Mouse (Mus musculus) skeletal muscle tissue, adult 2 months (tissue): Measurements from ENCODE around the gene Me3.

ENCODE experiments used
- DNase-seq: peaks from one replicate; pipeline ENCODE4 v3.0.0-alpha.2; 2012; ENCODE audit warnings: low read depth, low spot score

Me3 gene

DNA sequence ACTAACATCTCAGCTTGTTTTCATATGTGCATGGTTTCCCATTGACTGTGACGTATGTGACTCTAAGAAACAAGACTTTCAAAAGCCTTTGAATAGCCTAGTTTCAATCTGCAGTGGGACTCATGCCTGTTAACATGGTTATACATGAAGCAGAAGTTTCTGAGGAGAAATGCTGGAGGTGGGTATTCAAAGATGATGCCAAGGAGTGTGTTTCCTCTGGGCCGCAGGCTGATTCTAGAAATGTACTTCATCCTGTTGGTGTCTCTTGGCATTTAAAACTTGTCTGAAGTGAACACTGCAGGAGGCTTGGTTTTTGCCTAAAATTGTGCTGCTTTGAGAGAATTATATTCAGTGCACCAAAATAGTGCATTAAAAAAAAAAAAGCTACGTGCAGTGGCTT lies 34.2 kb downstream of the Me3 start:
- no peak for DNase-seq

DNA sequence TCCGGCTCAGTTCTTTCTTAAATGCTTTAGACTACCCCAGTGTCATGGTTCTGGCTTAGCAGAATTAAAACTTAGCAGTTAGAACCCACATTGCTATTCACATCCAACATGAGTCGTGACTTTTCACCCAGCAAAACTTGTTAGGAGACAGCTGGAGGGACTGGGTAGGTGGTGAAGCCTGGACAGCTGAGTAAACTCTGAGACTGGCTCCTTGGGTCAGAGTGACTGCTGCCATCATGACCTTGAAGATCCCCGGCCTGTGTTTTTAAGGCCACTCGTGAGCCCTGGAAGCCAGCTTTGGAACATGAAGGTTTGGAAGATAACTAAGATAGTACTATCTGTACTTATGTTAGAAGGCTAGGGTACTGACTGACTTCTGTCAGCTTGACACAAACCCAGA lies 35.4 kb downstream of the Me3 start:
- DNase-seq: no peak

DNA sequence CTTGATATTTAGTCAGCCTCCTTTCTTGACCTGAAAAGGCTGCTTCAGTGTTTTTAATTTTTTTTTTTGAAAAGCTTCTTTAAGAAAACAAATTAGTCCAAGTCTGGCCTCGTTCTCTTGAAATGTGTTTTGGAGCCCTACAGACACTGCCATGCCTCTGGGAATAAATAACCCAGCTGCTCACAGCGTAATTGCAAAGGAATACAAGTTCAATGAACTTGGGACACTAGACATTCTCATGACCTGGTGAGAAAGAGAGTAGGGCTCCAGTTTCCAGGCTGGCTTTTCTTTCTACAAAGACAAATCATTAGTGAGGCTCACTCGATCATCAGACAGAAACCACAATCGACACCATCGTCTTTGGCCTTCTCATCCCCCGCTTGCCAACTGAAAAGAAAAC lies 37.3 kb downstream of the Me3 start:
- peak; percentile 44 for DNase-seq

DNA sequence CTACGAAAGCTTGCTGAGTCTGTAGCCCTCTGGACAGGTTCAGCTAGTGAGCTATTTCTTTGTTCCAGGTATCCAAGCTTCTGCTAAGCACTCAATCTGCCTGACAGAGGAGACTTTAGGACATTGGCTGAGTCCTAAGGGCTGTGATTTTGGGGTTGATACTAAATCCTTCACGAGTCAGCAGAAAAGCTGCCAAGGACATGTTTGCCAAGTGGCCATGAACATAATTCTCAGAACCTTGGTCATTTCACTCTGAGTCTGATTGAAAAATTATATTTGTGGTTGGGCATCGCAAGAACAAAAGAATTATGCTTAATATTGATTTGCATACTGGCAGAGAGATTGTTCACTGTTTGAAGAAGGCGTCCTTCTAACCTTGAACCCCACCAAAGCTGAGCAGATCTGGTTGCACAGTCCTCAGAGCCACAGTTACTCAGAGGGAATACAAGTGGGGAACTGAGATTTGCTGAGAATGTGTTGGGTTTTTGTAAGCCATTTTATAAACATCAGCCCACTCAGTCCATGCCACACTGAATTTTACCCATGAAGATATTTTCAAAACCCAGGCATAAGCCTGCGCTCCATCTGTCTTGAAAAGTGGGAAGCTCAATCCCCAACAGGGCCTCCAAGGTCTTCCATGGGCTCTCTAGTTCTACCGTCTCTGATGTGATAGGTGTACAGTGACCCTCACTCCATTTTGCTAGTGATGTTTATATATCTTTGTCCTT lies 39.1 kb downstream of the Me3 start:
- DNase-seq: no peak

DNA sequence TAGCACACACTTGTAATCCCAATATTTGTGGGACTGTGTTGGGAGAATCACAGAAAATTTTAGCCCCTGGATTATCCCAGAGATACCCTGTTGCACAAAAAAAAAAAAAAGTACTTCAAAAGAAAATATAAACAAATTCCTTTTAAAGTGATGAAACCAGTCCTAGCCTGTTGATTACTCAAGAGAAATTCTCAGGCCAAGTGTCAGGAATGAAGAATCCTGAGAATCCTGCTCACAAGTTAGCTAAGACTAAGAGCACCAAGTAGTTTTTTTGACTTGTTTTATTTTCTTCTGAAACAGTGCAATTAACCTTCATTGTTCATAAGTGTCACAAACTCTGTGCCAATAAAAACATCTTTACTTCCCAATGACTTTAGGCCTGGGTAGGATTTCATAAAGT lies 44.0 kb downstream of the Me3 start:
- peak; percentile 22 for DNase-seq

DNA sequence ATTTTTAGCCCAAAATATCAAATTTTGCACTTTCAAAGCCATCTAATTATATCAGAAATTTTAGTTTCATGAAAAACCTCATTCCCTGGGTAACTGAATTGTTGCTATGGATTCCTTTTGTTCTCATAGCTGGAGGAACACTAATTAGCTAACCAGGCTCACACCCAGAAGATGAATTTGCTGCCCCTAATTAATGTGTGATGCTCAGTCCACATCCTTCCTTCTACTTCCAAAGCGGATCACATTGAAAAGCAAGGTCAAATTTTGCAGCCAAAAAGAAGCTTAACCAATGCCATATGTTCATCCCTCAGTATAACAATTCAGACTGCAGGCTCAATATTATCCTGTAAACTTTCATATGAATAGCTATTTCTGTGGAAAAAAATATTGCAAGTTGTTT lies 45.7 kb downstream of the Me3 start:
- no peak for DNase-seq

DNA sequence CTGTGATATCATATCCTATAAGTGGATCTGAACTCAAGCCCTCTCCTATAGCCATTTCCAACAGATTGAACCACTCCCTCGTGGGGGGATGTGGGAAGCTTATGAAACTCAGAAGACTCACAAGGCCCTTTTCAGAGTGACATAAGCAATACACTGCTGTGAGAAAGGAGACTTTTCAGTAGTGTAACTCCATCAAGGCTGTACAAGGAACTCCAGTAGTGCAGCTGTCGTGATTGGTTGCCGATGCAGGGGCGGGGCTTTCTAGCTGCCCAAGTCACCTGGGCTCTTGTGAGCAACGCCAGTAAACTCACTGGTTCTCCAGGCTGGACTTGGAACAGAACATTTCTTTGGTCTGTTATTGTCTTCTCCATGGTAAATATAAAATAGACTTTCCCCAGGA lies 46.5 kb downstream of the Me3 start:
- no peak for DNase-seq

DNA sequence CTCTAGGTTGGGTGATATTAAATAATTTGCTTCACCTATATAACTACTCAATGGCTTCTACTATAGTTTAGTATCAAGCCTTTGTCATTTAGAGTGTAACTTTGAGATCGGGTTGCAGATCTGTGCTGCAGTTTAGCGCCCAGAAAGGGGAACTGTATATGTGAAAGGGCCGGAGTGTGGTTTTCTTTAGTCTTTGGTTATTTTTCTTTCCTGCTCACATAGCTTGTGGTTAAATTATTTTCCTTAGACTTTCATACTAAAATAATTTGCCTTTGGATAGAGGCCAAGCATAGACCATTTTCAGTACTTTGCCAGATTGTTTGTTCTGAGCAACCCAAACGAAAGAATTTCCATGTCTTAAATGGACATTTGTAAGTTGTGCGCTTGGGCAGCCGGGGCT lies 46.9 kb downstream of the Me3 start:
- DNase-seq: no peak

DNA sequence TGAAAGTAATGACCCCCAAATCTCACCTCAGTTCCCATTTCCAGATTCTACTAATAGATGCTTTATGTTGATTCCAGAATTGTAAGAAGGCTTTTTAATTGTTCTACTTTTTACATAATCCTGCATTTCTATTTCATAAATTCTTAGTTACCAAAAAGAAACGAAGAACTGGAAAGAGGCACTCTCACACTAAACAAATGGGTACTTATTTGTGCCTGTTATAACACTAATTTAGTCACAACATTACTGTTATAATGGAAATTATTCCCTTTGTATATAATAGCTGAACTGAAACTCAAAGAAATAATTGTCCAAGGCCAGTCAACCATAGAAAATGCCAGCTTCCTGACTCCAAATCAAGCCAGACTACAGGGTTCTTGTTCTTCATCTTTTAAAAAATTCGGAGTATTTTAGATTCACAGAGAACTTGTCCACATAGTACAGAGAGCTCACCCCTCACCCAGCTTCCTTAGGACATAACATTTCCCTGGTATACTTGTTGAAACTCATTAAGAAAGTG lies 47.5 kb downstream of the Me3 start:
- no peak for DNase-seq

DNA sequence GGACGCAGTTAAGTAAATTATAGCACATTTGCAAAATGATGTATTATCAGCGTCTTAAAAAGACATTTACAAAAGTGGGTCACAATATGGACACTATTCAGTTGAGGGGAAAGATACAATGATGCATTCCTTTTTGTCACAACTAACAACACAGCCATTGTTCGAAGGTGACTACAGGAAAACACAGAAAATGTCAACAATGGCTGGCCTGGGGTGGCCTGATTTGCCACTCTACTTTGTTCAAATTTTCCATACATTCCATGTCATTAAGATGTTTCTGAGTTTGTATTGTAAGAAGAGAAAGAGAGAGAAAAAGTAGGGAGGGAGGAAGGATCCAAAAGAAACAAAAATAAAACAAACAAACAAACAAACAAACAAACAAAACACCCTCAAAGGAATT lies 48.7 kb downstream of the Me3 start:
- no peak for DNase-seq

DNA sequence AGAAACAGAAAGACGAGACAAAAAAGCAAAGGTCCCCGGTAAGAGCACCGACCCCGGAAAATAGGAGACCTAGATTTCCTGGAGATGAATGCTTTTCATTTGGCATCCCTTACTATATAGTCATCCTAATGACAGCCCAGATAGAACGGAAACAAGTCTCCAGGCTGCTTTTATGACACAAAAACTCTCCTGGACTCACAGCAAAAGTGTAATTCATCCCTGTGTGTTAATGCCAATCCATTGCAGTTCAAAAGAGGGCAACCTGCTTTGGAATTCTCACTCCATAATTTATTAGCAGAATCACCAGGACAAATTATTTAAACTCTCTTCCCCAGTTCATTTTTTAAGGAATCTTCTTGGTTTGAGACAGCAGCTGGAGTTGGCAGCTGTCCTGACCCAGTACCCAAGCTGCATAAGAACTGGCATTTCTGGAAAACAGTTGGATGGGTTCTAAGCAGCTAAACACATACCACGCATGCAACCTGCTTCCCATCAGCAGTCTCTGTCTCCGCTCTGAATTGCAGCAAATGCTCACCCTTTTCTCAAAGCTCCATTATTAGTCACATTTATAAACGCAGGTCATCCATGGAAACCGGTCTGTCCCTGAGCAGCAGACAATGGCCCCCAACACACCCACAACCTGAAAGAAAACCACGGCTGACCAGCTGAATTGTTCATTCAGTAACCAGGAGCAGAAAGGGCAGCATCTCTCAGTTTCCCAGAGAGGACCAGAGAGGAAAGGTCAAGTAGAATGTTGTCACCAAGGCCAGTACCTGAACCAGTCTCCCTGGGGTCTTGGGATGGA lies 49.7 kb downstream of the Me3 start:
- DNase-seq: no peak

DNA sequence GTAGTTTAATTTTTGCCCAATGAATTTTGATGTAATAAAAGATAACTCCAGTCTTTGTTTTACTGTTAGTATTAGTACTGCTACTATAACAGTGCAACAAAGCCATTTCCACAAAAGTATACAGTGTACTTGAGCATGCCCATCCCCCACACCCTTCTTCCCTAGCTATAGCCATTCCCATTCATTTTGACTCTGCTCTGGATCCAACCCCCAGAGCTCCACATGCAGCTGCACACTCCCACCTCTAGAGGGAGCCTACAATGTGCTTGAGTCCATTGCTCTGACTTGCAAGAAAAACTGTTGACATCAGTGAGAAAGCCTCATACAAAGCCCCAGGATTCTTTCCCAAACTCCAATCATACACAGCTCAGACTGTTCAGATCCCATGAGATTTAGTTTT lies 66.0 kb downstream of the Me3 start:
- DNase-seq: peak; percentile 20

DNA sequence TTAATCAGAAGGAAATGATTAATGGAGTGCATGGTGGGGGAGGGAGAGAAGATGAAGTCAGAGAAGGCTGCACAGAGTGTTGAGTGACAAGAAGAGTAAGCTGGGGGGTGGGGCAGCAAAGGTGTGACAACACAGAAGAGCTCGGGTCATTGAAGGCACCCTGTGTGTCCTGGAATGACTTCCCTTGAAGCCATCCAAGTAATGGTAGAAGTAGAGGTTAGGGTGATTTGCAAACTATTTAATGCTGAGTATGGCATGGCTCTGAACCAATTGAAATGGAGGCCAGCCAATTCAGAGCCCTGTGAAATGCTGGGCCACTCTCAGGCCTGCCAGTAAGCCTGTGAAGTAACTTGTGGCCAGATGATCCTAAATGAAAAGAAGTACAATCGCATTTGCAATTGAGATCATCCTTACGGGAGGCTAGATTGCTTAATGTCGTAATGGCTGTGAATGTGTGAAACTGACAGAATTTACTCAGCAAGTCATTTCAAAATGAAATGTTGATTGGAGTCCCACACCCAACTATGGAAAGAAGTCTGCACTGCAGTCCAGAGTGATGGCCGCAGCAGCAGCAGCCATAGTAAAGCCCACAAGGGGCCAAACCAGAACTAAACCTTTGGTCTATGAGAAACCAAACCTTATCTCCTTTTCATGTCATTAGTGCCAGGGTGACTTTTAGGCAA lies 67.6 kb downstream of the Me3 start:
- peak; percentile 48 for DNase-seq

DNA sequence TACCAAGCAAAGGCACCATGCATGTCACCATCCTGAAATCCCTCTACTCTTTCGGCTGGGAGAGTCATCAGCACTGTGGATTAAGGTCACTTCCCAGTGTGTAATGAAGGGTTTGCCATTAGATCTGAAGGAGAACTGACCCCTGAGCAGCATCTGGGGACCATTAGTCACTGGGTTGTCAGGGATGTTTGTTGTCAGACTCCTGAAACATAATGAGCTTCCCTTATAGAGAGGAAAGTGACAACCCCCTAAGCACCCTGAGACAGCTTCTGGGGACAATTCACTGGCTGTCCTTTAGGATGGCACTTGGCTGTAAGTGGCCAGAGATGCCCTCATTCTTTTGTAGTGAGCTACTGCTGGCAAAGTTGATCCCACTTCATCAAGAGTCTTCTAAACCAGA lies 68.3 kb downstream of the Me3 start:
- no peak for DNase-seq

DNA sequence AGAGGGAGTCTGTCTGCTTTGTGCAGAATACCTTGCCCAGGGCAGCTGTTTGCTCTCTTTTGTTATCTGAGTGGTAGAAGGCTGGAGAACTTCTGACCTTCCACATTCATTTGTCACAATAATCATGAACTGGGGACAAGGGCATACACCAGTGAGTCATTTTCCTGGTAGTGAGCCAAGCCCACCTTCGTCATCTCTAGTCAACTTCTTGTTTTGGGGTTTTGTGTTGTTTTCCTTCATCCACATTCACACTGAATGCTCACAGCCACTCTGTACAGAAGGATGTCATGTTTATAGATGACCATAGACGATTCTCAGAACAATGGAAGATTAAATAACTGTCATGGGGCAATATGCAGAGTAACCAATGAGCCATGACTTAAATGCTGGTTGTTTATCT lies 78.6 kb downstream of the Me3 start:
- no peak for DNase-seq

DNA sequence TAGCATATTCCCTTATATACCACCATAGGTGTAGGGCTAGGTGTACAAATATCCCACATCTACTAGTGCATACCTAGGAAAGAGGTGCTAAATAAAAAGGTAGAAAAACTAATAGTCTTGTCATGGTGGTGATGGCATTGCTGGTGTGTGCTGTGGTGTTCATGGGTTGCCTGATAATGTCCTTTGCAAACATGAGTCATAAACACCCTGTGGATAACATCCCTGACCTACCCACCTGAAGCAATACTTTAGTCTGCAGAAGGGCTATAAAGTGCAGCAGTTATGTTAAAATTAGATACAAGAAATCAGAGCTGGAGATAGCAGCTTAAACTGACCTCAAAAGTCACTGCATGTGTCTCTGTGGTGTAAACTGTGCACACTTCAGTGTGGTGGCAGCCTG lies 80.9 kb downstream of the Me3 start:
- no peak for DNase-seq

DNA sequence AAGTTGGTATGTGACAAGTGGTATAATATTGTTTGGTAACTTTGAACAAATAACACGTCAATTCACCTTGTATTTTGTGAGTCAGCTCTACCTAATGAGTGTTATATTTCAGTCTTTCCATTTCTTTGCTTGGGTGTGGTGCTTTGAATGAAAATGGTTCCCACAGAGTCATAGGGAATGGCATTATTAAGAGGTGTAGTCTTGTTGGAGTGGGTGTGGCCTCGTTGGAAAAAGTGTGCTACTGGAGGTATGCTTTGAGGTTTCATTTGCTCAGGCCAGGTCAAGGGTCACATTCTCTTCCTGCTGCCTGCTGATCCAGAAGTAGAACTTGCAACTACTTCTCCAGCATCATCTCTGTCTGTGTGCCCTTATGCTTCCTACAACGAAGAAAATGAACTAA lies 84.0 kb downstream of the Me3 start:
- no peak for DNase-seq

DNA sequence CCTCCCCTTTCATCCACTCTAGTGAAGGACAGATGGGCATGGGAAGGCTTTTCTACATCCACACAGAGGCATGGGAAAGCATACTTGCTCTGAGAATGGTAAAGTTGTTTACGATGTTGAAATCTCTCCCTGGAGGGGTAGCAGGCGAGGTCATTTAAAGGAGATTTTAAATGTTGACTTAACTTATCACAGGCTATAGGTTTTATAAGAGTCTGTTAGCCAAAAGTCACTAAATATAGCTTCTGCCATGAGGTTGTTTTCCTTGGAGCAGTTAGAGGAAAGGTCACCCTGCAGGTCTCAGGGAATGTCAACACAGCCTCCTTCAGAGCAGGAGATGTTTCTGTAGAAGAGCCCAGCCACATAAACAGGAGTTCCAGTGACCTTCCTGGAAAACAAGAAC lies 85.3 kb downstream of the Me3 start:
- DNase-seq: peak; percentile 16

DNA sequence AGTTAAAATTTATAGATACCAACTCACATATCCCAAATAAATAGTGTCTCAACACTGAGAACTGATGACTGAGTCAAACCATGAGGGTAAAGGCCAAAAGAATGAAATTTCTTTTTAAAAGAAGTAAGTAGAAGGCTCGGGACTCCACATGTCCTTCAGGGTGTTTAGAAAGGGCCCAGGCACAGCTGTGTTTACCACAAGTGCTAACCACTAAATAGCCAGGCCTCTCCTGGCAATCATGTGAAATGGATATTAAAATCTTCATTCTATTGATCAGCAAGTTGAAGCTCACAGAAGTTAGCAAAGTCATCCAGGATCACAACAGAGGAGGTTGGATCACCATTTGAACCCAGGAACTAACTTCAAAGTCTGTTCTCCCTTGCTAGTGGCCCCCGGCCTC lies 86.1 kb downstream of the Me3 start:
- no peak for DNase-seq

DNA sequence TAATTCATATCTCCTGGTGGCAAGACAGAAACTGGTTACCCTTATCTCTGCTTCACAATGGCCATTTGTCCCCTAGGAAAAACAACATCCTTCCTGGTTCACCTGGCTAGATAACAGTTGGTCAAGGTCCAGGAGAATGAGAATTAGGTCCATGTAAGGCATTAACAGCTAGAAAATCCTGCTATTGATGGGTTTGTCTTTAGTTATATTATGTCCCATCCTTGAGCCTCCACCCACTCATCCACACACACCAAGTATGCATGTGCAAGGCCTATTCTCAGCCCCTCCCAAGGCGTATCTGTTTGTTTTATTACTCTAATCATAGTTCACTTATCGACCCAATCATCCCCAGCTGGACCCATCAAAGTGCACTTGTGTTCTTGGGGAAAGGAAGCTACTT lies 88.1 kb downstream of the Me3 start:
- no peak for DNase-seq

DNA sequence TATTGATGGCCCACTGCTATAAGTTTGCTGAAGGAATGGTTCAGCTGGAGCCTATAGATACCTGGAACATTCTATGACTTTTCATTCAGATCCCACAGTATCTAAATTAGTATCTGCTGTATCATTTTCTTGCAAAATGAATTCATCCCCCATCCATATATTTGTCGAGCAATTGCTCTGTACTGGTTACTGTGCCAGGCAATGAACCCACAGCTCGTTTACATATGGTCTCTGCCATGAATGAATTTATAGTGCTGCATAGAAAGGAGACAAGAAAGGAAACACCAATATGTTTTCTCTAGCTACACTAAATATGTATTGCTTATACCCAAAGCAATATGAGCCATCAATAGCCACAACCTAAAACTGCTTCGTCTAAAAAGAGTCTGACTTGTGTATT lies 94.5 kb downstream of the Me3 start:
- no peak for DNase-seq

DNA sequence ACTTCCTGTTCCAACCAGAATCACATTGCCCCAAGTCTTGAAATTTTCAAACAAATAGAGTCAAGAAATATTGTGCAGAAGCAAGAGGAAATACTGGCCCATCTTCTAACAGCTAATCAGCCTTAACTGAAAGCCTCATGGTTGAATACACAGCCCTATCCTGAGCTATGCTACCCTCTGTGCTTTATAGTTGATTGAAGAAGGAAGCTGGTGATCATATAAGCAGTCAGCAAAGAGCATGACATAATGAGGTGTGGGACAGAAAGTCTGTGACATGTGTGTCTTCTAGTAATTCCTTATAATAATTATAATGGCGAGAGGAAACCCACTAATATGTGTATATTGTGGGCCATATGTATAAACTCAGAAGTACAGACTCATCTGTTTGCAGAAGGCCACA lies 95.4 kb downstream of the Me3 start:
- DNase-seq: no peak

DNA sequence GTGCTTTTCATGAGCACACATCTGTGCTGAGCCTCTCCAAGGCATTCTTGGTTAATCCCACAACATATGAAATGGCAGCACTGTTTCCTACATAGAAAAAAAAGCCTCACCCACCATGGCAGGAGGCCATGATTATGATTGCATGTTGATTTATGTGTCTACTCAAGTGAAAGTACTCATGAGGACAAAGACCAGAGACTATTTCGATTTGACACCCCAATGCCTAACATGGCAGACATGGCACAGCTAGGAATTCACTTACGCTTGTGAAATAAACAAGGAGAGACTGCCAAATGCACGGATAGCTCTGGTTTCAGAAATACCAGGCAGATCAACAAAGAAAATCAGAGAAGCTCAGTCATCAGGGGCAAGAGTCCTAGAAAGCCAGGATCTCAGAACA lies 96.2 kb downstream of the Me3 start:
- DNase-seq: no peak
